Mouse (Mus musculus) spleen, adult 2 months (tissue): ENCODE data around the gene Gpr89. TPM values are rescaled to one million over a fixed set of nuclear protein-coding genes. Genes with fewer than 3 reads are reported as not detected.

Experiments used
- DNase-seq, 2 experiments: peaks; one replicate each; pipeline versions ENCODE4 v3.0.0 to v3.0.0-alpha.2; 2012 to 2021; ENCODE audit warnings: low spot score in 2 of 2, low read depth in 1 of 2
- H3K27ac ChIP-seq: fragments of 200-500 bp; 2 replicates; pipeline ENCODE4 v1.5.1; 2012; ENCODE audit warnings: low read length, inconsistent platforms; ENCODE audit not compliant: insufficient read depth
- H3K27me3 ChIP-seq: fragments of 200-500 bp; 2 replicates; pipeline ENCODE4 v1.6.1; 2012; ENCODE audit warnings: mild to moderate bottlenecking, moderate library complexity, low read length, inconsistent platforms; ENCODE audit not compliant: control insufficient read depth, insufficient read depth
- H3K36me3 ChIP-seq: fragments of 200-500 bp; 2 replicates; pipeline ENCODE4 v1.6.1; 2012; ENCODE audit warnings: mild to moderate bottlenecking, low read length, inconsistent platforms; ENCODE audit not compliant: control insufficient read depth, insufficient read depth
- H3K4me1 ChIP-seq: fragments of 200-500 bp; 2 replicates; pipeline ENCODE4 v1.6.1; 2011; ENCODE audit warnings: inconsistent platforms; ENCODE audit not compliant: control insufficient read depth, insufficient read depth, insufficient read length
- H3K4me3 ChIP-seq: fragments of 200-500 bp; 2 replicates; pipeline ENCODE4 v1.5.1; 2011; ENCODE audit warnings: mild to moderate bottlenecking, inconsistent platforms; ENCODE audit not compliant: insufficient read depth, insufficient read length; ENCODE audit errors: extremely low read depth
- CTCF ChIP-seq: fragments of 200-500 bp; IDR thresholded peaks from 2 replicates; pipeline ENCODE4 v1.5.1; 2011; ENCODE audit warnings: mild to moderate bottlenecking, inconsistent platforms; ENCODE audit not compliant: insufficient read depth, insufficient read length, insufficient replicate concordance; ENCODE audit errors: extremely low read depth
- POLR2A ChIP-seq: fragments of 200-500 bp; IDR thresholded peaks from 2 replicates; pipeline ENCODE4 v1.6.1; 2011; ENCODE audit warnings: low read depth, low read length, inconsistent platforms
- WGBS: fragments of 180-500 bp; shearing (Covaris S2); methylation state at CpG from one replicate; pipeline ENCODE4 v1.1.7; 2018; 5-methylcytosine and 5-hydroxymethylcytosine counted together
- polyA plus RNA-seq: library from polyadenylated mRNA; depleted of rRNA; stranded (reverse); fragments of >200 nt; gene quantifications from 2 replicates; pipeline ENCODE4 v1.2.3, GENCODE M21; 2012; rRNA removed

The Gpr89 gene
- polyA plus RNA-seq: 7.5 and 8.5 TPM in 2 replicates

DNA sequence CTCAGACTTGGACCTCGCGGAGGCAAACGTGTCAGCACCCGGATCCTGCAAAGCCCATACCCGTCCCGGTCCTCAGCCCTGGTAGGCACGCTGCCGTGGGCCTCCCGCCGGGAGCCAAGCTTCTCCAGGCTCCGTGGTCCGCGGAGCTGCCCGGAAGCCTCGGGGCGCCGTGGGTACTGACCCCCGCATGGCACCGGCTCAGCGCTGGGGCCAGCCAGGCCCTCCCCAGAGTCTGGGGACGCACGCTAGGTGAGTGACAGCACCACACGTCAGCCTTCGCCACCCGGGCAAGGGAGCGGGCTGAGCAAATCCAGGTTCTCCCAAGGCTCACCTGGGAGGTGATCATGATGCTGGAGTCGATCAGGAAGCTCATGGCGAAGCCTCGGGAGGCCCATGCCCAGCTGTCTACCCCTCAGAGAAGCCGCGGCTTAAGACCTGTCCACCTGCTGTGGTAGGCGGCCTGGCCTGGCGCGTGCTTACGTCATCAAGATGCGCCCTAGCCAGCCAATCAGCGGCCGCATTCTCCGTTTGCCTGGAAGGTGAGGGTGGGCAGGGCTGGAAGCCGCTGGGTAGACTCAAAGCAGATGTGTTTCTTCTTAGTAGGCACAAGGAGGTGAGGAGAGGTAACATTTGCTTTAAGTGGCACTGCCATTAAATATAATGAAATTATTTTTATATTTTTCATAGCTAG, at the start of gene Gpr89:
Gene Gpr89, minus strand, starts transcription at position 496 of the 691 bp plus-strand sequence.
- no peaks in the 10 kb centered on the region; the same call in 1 of the 2 replicates for H3K4me1 ChIP-seq
- H3K36me3 ChIP-seq: no peaks in the 10 kb centered on the region
- peak; percentile 77 to 93 for DNase-seq
- under 1% methylated on average over 40 of the region's 40 CpGs for WGBS
- H3K4me3 ChIP-seq: peak within 1 kb of the TSS; percentile 93
- TF ChIP-seq POLR2A (peak; percentile 20; the same call in 1 of the 2 replicates), CTCF (no peak)
- H3K27ac ChIP-seq: no peak within 1 kb of the TSS
- H3K27me3 ChIP-seq: no peaks in the 10 kb centered on the region

DNA sequence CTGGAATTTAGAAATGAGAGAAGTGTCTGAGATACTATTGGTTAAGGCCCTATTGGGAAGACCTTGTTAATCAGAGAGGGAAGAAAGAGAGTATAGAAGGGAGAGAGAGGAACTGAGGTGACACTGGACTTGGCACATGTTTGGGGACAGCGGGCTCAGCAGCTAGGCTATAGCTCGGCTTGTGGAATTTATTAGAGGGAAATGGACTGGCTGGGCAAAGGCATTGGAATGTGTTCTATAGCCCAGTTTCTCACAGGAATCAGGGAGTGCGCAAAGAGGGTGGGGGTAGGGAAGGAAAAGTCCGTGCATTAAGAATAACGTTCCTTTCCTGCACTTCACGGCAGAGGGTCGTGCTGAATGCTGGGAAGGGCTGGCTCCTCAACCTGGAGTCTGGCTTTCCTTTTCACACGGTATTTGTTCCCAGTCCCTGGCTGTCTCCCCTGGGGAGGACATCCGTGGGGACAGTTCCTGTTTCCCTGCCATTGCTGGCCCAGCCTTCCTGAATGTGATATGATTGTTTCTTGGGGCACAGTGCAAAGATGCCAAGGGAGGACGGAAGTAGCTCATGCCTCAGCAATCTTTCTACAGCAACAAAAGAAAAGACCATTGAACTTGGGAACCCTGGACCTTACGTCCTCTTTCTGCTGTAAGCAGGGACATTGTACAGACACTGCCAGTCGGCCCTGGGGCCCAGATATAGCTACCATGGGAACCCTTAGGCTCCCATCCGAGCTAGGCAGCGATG, 48.5 kb upstream of the Gpr89 start:
- 59% methylated on average over 14 of the region's 14 CpGs for WGBS
- Histone ChIP-seq H3K4me1 (no peaks in the 10 kb centered on the region), H3K27ac (no peak overlapping the region), H3K27me3 (no peaks in the 10 kb centered on the region), H3K4me3 (no peak overlapping the region), H3K36me3 (no peaks in the 10 kb centered on the region)
- TF ChIP-seq POLR2A (no peak), CTCF (no peak)
- no peak for DNase-seq

DNA sequence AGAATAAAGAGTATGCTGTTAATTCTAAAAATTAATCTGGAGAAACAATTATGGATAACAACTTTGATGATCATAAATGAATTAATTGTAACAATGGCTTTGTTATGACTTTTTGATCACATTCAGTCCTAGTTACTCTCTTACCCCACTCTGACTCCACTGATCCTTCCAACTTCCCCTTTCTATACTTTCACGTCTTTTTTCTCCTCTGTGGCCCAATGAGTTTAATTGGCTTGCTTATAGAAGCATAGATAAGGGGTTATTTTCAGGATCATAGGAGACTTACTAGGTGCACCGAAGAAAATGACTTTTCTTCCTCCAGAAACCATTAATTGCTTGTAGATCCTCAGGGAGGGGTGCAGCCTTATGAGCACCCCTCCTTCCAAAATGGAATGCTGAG, 37.6 kb upstream of the Gpr89 start:
- Histone ChIP-seq H3K36me3 (no peaks in the 10 kb centered on the region), H3K4me3 (no peak overlapping the region), H3K27ac (no peak overlapping the region), H3K4me1 (no peaks in the 10 kb centered on the region), H3K27me3 (no peaks in the 10 kb centered on the region)
- 48% methylated on average over 2 of the region's 2 CpGs for WGBS
- TF ChIP-seq CTCF (no peak), POLR2A (no peak)
- DNase-seq: no peak

DNA sequence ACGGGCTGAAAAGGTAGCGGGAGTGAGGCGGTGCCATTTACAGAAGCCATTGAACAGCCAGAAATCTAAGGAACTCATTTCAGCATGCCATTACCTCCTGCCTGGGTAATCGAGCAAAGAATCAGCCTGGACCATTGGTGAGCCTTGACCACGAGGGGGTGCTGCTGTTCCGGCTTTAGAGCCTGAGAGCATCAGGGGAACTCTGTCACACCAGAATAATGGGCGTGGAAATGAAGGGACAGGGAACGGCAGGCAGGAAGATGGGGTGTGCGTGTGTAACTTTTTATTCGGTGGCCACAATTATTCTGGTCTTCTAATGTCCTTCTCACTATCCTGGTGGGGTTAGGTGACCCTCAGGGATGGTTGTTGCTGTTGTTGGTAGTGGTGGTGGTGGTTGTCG, 33.6 kb upstream of the Gpr89 start:
- no peak overlapping the region for H3K27ac ChIP-seq
- TF ChIP-seq POLR2A (no peak), CTCF (peak; percentile 74; the same call in 1 of the 2 replicates)
- H3K36me3 ChIP-seq: no peaks in the 10 kb centered on the region
- H3K4me1 ChIP-seq: no peaks in the 10 kb centered on the region
- peak; percentile 33 to 63 for DNase-seq
- H3K4me3 ChIP-seq: no peak overlapping the region
- 13% methylated on average over 11 of the region's 11 CpGs for WGBS
- H3K27me3 ChIP-seq: no peaks in the 10 kb centered on the region

DNA sequence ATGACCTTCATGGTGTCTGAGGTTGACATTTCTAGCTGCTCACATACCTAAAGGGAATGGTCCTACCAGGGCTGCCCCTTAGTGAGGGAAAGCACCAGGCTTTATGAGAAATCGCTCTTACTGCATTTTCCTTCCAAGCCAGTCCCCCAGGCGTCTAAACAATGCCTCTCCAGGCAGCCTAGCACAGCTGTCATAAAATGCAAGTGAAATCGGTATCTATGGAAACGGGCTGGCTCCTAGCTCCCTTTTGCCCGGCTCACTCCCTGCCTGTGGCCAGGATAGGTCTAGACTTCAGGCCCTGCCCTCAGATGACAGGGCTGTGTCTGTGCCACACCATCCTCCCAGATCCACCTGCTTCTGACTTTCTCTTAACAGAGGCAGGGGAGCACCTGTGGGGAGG, 32.5 kb upstream of the Gpr89 start:
- DNase-seq: no peak
- no peak overlapping the region for H3K4me3 ChIP-seq
- H3K4me1 ChIP-seq: no peaks in the 10 kb centered on the region
- no peak overlapping the region for H3K27ac ChIP-seq
- no peaks in the 10 kb centered on the region for H3K36me3 ChIP-seq
- WGBS: 59% methylated on average over 5 of the region's 5 CpGs
- TF ChIP-seq CTCF (no peak), POLR2A (no peak)
- H3K27me3 ChIP-seq: no peaks in the 10 kb centered on the region

DNA sequence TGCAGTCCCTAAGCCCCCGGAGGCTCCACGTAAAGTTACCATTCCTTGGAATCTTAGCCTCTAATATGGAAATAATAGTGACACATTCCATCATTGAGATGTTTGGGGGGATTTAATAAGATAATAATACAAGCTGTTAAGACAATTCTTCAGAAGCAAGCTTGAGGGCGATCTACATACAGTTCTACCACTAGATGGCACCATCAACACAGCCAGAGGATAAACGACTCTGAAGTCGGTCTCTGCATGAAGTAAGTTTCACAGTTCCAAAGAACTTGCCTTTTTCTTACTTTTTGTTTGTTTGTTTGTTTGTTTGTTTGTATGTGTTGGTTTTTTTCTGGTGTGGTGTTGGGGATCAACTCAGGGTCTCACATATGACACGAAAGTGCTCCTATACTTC, 31.1 kb upstream of the Gpr89 start:
- Histone ChIP-seq H3K4me3 (no peak overlapping the region), H3K36me3 (no peaks in the 10 kb centered on the region), H3K4me1 (no peaks in the 10 kb centered on the region), H3K27ac (no peak overlapping the region), H3K27me3 (no peaks in the 10 kb centered on the region)
- WGBS: 10% methylated on average over 6 of the region's 6 CpGs
- peak; percentile 56; the same call in 1 of the 2 replicates for TF ChIP-seq CTCF
- TF ChIP-seq POLR2A: no peak
- peak in 1 of 2 experiments; percentile 42 for DNase-seq
